Mouse (Mus musculus) ZHBTc4 (cell line): ENCODE results near the gene Lrrc74b.

ENCODE experiments used
- DNase-seq: peaks from one replicate; pipeline ENCODE4 v3.0.0-alpha.2; 2011; ENCODE audit warnings: low read depth, low spot score

The Lrrc74b gene

GRCm38 (mm10) chr16:17499249-17499883 lies 61.7 kb downstream of the Lrrc74b start:
- peak; percentile 11 for DNase-seq

GRCm38 (mm10) chr16:17496499-17497305 lies 64.3 kb downstream of the Lrrc74b start:
- no peak for DNase-seq
